Mouse (Mus musculus) brain, adult 2 months (tissue): ENCODE results near the gene Fam81a.

ENCODE experiments used
- DNase-seq: peaks from one replicate; pipeline ENCODE4 v3.0.0; 2011; ENCODE audit warnings: low read depth, low spot score

The Fam81a gene

DNA sequence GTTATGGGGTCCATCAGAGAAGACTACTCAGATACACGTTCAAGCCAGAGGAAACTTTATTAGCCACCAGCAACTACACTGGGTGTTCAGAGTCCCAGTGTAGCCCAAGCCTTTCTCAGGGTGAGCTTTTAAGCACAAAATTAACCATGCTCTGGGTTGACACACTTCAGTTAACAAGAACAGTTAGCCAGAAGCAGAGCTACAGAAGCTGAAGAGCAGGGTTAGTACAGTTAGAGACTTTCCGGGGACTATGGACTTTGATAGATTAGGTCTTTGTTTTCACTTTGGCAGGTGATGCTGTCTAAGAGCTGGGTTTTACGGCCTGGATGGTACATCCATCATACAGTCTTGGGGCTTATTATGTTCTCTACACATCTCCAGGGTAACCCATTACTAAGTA is 89.6 kb downstream of the Fam81a start:
- DNase-seq, result no peak

- no peak for DNase-seq
Measured at GRCm38 (mm10) chr9:70049839-70050238, 92.5 kb downstream of the Fam81a start.

GRCm38 (mm10) chr9:70049416-70049783 is 93.0 kb downstream of the Fam81a start:
- no peak for DNase-seq

DNA sequence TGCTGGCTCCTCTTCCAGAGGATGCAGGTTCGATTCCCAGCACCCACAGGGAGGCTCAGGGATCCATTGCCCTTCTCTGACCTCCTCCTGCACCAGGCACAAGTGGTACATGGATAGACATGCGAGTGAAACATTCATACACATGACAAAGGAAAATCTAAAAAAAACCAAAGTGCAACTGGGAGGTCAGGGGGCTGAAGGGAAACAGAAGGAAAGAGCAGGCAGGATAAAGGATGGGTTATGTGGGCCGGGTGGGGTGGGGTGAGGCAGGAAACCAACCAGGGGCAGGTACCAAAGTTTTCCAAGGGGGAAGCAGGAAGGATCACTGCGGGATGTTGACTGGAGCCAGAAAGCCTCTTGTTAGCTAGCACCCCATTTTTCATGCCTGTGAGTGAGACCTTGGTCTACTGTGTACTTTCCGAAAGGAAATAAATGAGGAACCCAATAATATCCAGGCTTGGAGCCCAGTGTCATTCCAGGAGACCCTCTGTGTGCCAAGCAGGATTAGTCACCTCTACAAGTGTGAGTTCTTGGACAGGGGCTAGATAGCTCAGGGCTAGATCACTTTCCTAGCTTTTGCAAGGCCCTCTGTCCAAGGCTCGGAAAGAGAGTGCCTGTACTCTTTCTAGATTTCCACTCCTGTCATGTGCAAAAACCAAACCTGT is 93.5 kb downstream of the Fam81a start:
- no peak for DNase-seq

DNA sequence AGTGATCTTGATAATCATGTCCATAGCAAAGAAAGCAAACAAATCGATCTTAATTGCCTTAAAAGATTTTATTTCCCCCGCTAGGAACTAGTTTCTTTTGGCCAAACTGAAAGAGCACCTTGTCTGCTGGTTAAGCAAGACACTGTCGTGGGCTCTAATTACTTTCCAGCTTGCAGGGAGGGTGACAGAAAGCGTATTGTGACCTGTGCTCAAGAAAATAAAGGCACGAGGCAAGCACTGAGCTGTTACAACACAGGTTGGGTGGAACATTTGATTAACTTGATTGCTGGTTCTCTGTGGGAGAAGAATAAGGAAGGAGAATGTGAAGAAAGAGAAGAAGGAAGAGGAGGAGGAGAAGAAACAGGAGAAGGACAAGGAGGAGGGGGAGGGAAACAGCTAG is 94.1 kb downstream of the Fam81a start:
- DNase-seq, result no peak

GRCm38 (mm10) chr9:70047839-70048238 is 94.5 kb downstream of the Fam81a start:
- DNase-seq, result no peak

- DNase-seq, result no peak
Measured at GRCm38 (mm10) chr9:70046255-70046654, 96.1 kb downstream of the Fam81a start.

DNA sequence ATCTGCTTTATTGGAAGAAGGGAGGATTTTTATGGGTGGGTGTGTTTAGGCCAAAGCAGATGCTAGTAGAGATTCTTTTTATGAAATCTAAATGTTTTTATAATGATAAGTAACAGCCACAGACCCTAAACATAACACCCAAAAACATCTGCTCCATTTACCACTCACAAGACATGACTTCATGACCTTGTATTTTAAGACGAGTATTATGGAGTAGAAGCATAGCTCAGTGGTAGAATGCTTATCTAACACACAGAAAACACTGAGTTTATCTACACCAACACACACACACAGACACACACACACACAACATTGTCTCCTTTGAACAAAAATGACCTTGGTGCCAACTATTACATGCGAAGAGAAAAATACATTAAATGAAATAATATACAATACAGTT is 97.5 kb downstream of the Fam81a start:
- no peak for DNase-seq

- no peak for DNase-seq
Measured at GRCm38 (mm10) chr9:70042935-70043334, 99.4 kb downstream of the Fam81a start.

GRCm38 (mm10) chr9:70042137-70042536 is 100.2 kb downstream of the Fam81a start:
- DNase-seq, result no peak

DNA sequence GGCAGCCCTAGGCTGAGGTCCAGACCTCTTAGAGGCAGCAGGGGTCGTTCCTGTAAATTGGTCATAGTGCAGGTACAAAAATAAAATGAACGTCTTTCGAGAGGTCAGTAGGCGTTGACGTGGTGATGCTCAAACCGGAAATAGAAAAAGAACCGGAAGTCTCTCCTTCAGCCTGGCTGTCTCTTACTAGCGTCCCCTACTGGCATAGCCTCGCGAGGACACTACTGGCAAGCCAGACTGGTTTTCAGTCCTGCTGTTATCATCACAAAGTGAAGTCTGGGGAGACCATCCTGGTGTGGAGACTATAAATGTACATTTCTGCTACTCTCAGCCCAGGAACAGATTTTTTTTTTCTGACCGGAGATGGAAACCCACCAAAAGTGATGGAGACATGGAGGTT is 101.8 kb downstream of the Fam81a start:
- DNase-seq, result no peak

- no peak for DNase-seq
Measured at GRCm38 (mm10) chr9:70039597-70040385, 102.6 kb downstream of the Fam81a start.
